Mouse (Mus musculus) ovary, postnatal 36 days (tissue): Measurements from ENCODE around the gene Derl3.
"Not testable (repeated sequence)": the region's sequence is repeated elsewhere in the genome, so short reads cannot be mapped to it uniquely, and the experiment has no call there.

Source experiments
- DNase-seq: peaks from one replicate; pipeline ENCODE4 v3.0.0; 2022; ENCODE audit warnings: low spot score, mixed read lengths

Derl3 gene

GRCm38 (mm10) chr10:75872915-75873542 is 20.2 kb upstream of the Derl3 start:
- peak; percentile 58 for DNase-seq

- DNase-seq, result no peak
Measured at GRCm38 (mm10) chr10:75873543-75874170, 19.6 kb upstream of the Derl3 start.

GRCm38 (mm10) chr10:75878836-75879235 is 14.4 kb upstream of the Derl3 start:
- DNase-seq, result no peak

- no peak for DNase-seq
Measured at GRCm38 (mm10) chr10:75880351-75880750, 12.9 kb upstream of the Derl3 start.

- DNase-seq, result no peak
Measured at GRCm38 (mm10) chr10:75880771-75881577, 12.2 kb upstream of the Derl3 start.

GRCm38 (mm10) chr10:75881578-75882432 is 11.4 kb upstream of the Derl3 start:
- DNase-seq, result peak; percentile 21

- DNase-seq, result no peak
Measured at GRCm38 (mm10) chr10:75882433-75883231, 10.6 kb upstream of the Derl3 start.

- peak; percentile 80 for DNase-seq
Measured at GRCm38 (mm10) chr10:75883232-75883552, 10.0 kb upstream of the Derl3 start.

GRCm38 (mm10) chr10:75884742-75885141 is 8.5 kb upstream of the Derl3 start:
- no peak for DNase-seq

GRCm38 (mm10) chr10:75887504-75887903 is 5.7 kb upstream of the Derl3 start:
- DNase-seq, result not testable (repeated sequence)

GRCm38 (mm10) chr10:75889406-75890153 is 3.6 kb upstream of the Derl3 start:
- no peak for DNase-seq

GRCm38 (mm10) chr10:75894601-75895000 is 1.4 kb downstream of the Derl3 start:
- no peak for DNase-seq

- no peak for DNase-seq
Measured at GRCm38 (mm10) chr10:75895730-75896129, 2.5 kb downstream of the Derl3 start.

- no peak for DNase-seq
Measured at GRCm38 (mm10) chr10:75896208-75896607, 3.0 kb downstream of the Derl3 start.

- peak; percentile 70 for DNase-seq
Measured at GRCm38 (mm10) chr10:75897373-75897772, 4.2 kb downstream of the Derl3 start.

GRCm38 (mm10) chr10:75898039-75898564 is 4.9 kb downstream of the Derl3 start:
- DNase-seq, result peak; percentile 36

- peak; percentile 70 for DNase-seq
Measured at GRCm38 (mm10) chr10:75898846-75899245, 5.6 kb downstream of the Derl3 start.

GRCm38 (mm10) chr10:75904391-75904790 is 11.2 kb downstream of the Derl3 start:
- DNase-seq, result no peak

- DNase-seq, result no peak
Measured at GRCm38 (mm10) chr10:75906882-75907281, 13.7 kb downstream of the Derl3 start.

- DNase-seq, result no peak
Measured at GRCm38 (mm10) chr10:75910698-75911097, 17.5 kb downstream of the Derl3 start.
